Mouse (Mus musculus): ENCODE results near the gene Gm10375. TPM values are rescaled to one million over a fixed set of nuclear protein-coding genes. Genes with fewer than 3 reads are reported as not detected.

Gene Gm10375
- total RNA-seq (2023) = not detected

DNA sequence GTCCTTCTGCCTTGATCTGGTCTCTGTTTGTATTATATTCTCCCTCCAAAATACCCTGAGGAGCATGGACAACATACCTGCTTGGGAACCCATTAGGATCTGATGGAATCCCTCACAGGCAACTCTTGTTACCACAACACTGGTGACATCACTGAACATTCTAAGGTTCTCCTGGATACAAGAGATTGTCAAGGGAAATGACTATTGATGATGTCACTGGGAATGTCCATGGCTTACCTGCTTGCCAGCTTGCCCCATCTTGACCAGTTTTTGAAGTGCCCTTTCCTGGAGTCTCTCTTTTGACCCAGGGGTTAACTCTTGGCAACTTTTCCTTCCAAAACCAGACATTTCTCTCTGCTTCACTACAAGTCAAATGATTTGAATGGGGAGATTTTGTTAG lies at the start of gene Gm10375:
Gene Gm10375, minus strand, starts transcription at position 101 of the 400 bp plus-strand sequence.

DNA sequence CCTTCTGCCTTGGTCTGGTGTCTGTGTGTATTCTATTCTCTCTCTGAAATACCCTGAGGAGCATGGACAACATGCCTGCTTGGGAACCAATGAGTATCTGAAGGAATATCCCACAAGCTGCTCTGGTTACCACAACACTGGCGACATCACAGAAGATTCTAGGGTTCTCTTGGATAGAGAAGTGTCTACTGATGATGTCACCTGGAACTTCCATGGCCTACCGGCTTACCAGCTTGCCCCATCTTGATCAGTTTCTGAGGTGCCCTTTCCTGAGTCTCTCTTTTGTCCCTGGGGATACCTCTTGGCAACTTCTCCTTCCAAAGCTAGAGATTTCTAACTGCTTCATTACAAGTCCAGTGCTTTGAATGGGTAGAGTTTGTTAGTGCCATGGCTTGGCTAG lies 28.8 kb downstream of the Gm10375 start, which contains the start of gene Gm17654:
Gene Gm17654, minus strand, starts transcription at position 101 of the 400 bp plus-strand sequence.

Other genes starting within 250 kb of the Gm10375 start
- not detected for gene Gm8138, start 191.7 kb downstream of the Gm10375 start, total RNA-seq (2023)
- not detected for gene Gm5799, start 64.4 kb downstream of the Gm10375 start, total RNA-seq (2023)
- gene Gm17654, start 28.9 kb downstream of the Gm10375 start, total RNA-seq (2023) = not detected
- gene Gm8165, start 69.2 kb upstream of the Gm10375 start, total RNA-seq (2023) = not detected
- gene Gm7324, start 89.8 kb upstream of the Gm10375 start, total RNA-seq (2023) = 1 to 10 TPM in 1 of 2 experiments, not detected in 1; 1.2 TPM
- gene Gm16506, start 119.5 kb upstream of the Gm10375 start, total RNA-seq (2023) = not detected
- gene Gm6526, start 139.9 kb upstream of the Gm10375 start, total RNA-seq (2023) = not detected
- gene Gm8180, start 176.7 kb upstream of the Gm10375 start, total RNA-seq (2023) = not detected